Mouse (Mus musculus) embryo, embryonic 10.5 days (tissue): ENCODE data around the gene Cadm1.

Experiments
- DNase-seq: peaks from one replicate; pipeline ENCODE4 v3.0.0-alpha.2; 2015; ENCODE audit warnings: low spot score

Gene Cadm1

GRCm38 (mm10) chr9:47867474-47867873, 337.5 kb downstream of the Cadm1 start:
- DNase-seq, result no peak

GRCm38 (mm10) chr9:47869661-47870060, 339.7 kb downstream of the Cadm1 start:
- DNase-seq, result no peak

GRCm38 (mm10) chr9:47876557-47877206, 346.7 kb downstream of the Cadm1 start:
- no peak for DNase-seq

- no peak for DNase-seq
These were observed 350.2 kb downstream of the Cadm1 start for GRCm38 (mm10) chr9:47880171-47880570.

GRCm38 (mm10) chr9:47882372-47882771, 352.4 kb downstream of the Cadm1 start:
- no peak for DNase-seq

- DNase-seq, result no peak
These were observed 361.7 kb downstream of the Cadm1 start for GRCm38 (mm10) chr9:47891721-47892120.

- DNase-seq, result no peak
These were observed 363.0 kb downstream of the Cadm1 start for GRCm38 (mm10) chr9:47892995-47893394.

- DNase-seq, result peak; percentile 62
These were observed 364.1 kb downstream of the Cadm1 start for GRCm38 (mm10) chr9:47894096-47894495.

GRCm38 (mm10) chr9:47894661-47895060, 364.7 kb downstream of the Cadm1 start:
- DNase-seq, result peak; percentile 54

- peak; percentile 69 for DNase-seq
These were observed 365.1 kb downstream of the Cadm1 start for GRCm38 (mm10) chr9:47895121-47895520.

- DNase-seq, result peak; percentile 30
These were observed 370.8 kb downstream of the Cadm1 start for GRCm38 (mm10) chr9:47900734-47901133.

- DNase-seq, result no peak
These were observed 373.7 kb downstream of the Cadm1 start for GRCm38 (mm10) chr9:47903661-47904060.

- peak; percentile 60 for DNase-seq
These were observed 374.5 kb downstream of the Cadm1 start for GRCm38 (mm10) chr9:47904339-47904922.

GRCm38 (mm10) chr9:47906521-47906920, 376.5 kb downstream of the Cadm1 start:
- no peak for DNase-seq
